Mouse (Mus musculus) thymus, adult 2 months (tissue): ENCODE measurements around the gene Micall1. TPM values are rescaled to one million over a fixed set of nuclear protein-coding genes. Genes with fewer than 3 reads are reported as not detected.

Experiments
- DNase-seq: peaks from one replicate; pipeline ENCODE4 v3.0.0; 2021
- H3K27ac ChIP-seq: fragments of 200-500 bp; 2 replicates; pipeline ENCODE4 v1.5.1; 2012; ENCODE audit warnings: low read length, control low read depth; ENCODE audit not compliant: control insufficient read depth, insufficient read depth
- H3K27me3 ChIP-seq: fragments of 200-500 bp; 2 replicates; pipeline ENCODE4 v1.6.1; 2012; ENCODE audit warnings: mild to moderate bottlenecking, low read length, moderate library complexity, mixed read lengths; ENCODE audit not compliant: control insufficient read depth, insufficient read depth
- H3K36me3 ChIP-seq: fragments of 200-500 bp; 2 replicates; pipeline ENCODE4 v1.6.1; 2012; ENCODE audit warnings: mild to moderate bottlenecking, low read length, moderate library complexity; ENCODE audit not compliant: control insufficient read depth, insufficient read depth
- H3K4me1 ChIP-seq: fragments of 200-500 bp; replicated peaks from 2 replicates; pipeline ENCODE4 v1.6.1; 2012; ENCODE audit warnings: low read length; ENCODE audit not compliant: control insufficient read depth, insufficient read depth
- H3K4me3 ChIP-seq: fragments of 200-500 bp; 2 replicates; pipeline ENCODE4 v1.5.1; 2012; ENCODE audit warnings: mild to moderate bottlenecking, low read length, control low read depth, moderate library complexity; ENCODE audit not compliant: control insufficient read depth, insufficient read depth
- CTCF ChIP-seq: fragments of 200-500 bp; IDR thresholded peaks from 2 replicates; pipeline ENCODE4 v1.5.1; 2012; ENCODE audit warnings: mild to moderate bottlenecking, control low read depth, low read length, moderate library complexity, borderline replicate concordance; ENCODE audit not compliant: control insufficient read depth, poor library complexity, insufficient read depth; ENCODE audit errors: extremely low read depth
- POLR2A ChIP-seq: fragments of 200-500 bp; IDR thresholded peaks from 2 replicates; pipeline ENCODE4 v1.6.1; 2012; ENCODE audit warnings: mild to moderate bottlenecking, low read length, control low read depth, moderate library complexity; ENCODE audit not compliant: control insufficient read depth, poor library complexity, insufficient read depth; ENCODE audit errors: extremely low read depth
- WGBS: fragments of 180-500 bp; shearing (Covaris S2); methylation state at CpG from one replicate; pipeline ENCODE4 v1.1.7; 2018; 5-methylcytosine and 5-hydroxymethylcytosine counted together
- polyA plus RNA-seq: library from polyadenylated mRNA; depleted of rRNA; stranded (reverse); fragments of >200 nt; gene quantifications from 2 replicates; pipeline ENCODE4 v1.2.3, GENCODE M21; 2012

Gene Micall1
- polyA plus RNA-seq, 1 experiment = 47.3 TPM

GRCm38 (mm10) chr15:79115276-79115675 is 6.6 kb downstream of the Micall1 start:
- no peak overlapping the region for H3K4me3 ChIP-seq
- peaks cover 26% of the 10 kb centered on the region for H3K4me1 ChIP-seq
- H3K36me3 ChIP-seq = no peaks in the 10 kb centered on the region
- DNase-seq = peak; percentile 48
- peak overlapping the region; percentile 74 for H3K27ac ChIP-seq
- H3K27me3 ChIP-seq = no peaks in the 10 kb centered on the region
- WGBS = 45% methylated on average over 5 of the region's 5 CpGs
- no peak for TF ChIP-seq POLR2A
- TF ChIP-seq CTCF = no peak

GRCm38 (mm10) chr15:79119491-79119890 is 10.8 kb downstream of the Micall1 start:
- no peak for TF ChIP-seq CTCF
- TF ChIP-seq POLR2A = no peak
- Histone ChIP-seq H3K27me3 (no peaks in the 10 kb centered on the region), H3K4me1 (peaks cover 14% of the 10 kb centered on the region), H3K36me3 (no peaks in the 10 kb centered on the region), H3K27ac (no peak overlapping the region), H3K4me3 (no peak overlapping the region)
- 98% methylated on average over 9 of the region's 9 CpGs for WGBS
- no peak for DNase-seq

- TF ChIP-seq CTCF (no peak), POLR2A (no peak)
- peaks cover under 1% of the 10 kb centered on the region; the same call in 1 of the 2 replicates for H3K36me3 ChIP-seq
- no peak for DNase-seq
- no peaks in the 10 kb centered on the region for H3K27me3 ChIP-seq
- H3K4me1 ChIP-seq = no peaks in the 10 kb centered on the region
- WGBS = 98% methylated on average over 4 of the region's 4 CpGs
- H3K4me3 ChIP-seq = no peak overlapping the region
- no peak overlapping the region for H3K27ac ChIP-seq
These were observed 13.4 kb downstream of the Micall1 start for GRCm38 (mm10) chr15:79122119-79122518.

GRCm38 (mm10) chr15:79122546-79122945 is 13.8 kb downstream of the Micall1 start:
- no peak overlapping the region for H3K4me3 ChIP-seq
- H3K27ac ChIP-seq = no peak overlapping the region
- WGBS = 94% methylated on average over 13 of the region's 13 CpGs
- H3K4me1 ChIP-seq = no peaks in the 10 kb centered on the region
- no peaks in the 10 kb centered on the region for H3K27me3 ChIP-seq
- no peak for DNase-seq
- no peak for TF ChIP-seq POLR2A
- H3K36me3 ChIP-seq = peaks cover 5% of the 10 kb centered on the region; the same call in 1 of the 2 replicates

GRCm38 (mm10) chr15:79123751-79124150 is 15.1 kb downstream of the Micall1 start:
- Histone ChIP-seq H3K36me3 (peaks cover 5% of the 10 kb centered on the region; the same call in 1 of the 2 replicates), H3K4me1 (no peaks in the 10 kb centered on the region), H3K27ac (no peak overlapping the region), H3K27me3 (no peaks in the 10 kb centered on the region), H3K4me3 (no peak overlapping the region)
- WGBS = 87% methylated on average over 6 of the region's 6 CpGs
- TF ChIP-seq CTCF = no peak
- TF ChIP-seq POLR2A = no peak
- DNase-seq = no peak

GRCm38 (mm10) chr15:79124331-79124875 is 15.7 kb downstream of the Micall1 start:
- Histone ChIP-seq H3K36me3 (peaks cover 5% of the 10 kb centered on the region; the same call in 1 of the 2 replicates), H3K4me3 (no peak overlapping the region), H3K4me1 (no peaks in the 10 kb centered on the region), H3K27ac (no peak overlapping the region), H3K27me3 (no peaks in the 10 kb centered on the region)
- 91% methylated on average over 10 of the region's 10 CpGs for WGBS
- no peak for TF ChIP-seq CTCF
- no peak for TF ChIP-seq POLR2A
- no peak for DNase-seq
